Mouse (Mus musculus): ENCODE data around the gene Atp6v0d1.

DNA sequence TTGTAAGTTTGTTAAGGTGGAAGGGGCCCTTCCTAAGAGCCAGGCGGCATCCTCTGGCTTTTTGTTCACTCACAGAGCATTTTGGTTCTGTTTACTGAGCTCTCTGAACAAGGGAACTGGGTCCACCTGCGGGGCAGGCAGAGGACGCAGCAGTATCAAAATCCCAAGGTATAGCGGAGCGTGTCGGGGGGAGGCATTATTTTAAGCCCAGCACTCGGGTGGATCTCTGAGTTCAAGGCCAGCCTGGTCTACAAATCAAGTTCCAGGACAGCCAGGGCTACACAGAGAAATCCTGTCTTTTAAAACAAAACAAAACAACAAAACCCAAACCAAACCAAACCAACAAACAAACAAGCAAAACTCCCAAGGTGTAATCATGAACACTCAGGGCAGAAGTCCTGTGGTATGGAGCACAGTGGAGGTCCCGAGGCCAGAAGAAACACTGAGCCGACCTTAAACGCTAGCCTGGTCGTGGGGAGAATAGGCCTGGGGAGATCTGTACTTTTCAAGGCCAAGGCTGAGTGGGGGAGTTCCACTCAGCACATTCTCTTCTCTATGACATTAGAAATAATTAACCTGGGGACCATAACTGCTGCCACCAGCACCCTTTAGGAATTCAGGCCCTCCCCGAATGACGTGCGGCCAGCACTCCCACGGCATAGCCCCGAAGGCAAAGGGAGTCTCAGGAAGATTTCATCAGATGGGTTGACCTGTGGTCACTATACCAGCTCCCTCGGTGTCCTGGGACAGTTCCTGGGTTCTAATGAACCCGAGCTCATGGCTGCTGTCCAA is 28.8 kb upstream of the Atp6v0d1 start:
- TF ChIP-seq CTCF (IDR thresholded peaks at IDR 0.05; ENCODE audit: low read depth) (no peak), EP300 (optimal IDR thresholded peaks at IDR 0.05) (no peak)
